Mouse (Mus musculus) hindbrain, embryonic 11.5 days (tissue): ENCODE measurements around the gene Smarca4. TPM values are rescaled to one million over a fixed set of nuclear protein-coding genes. Genes with fewer than 3 reads are reported as not detected.
A peak's percentile ranks its signal among the peaks of the same experiment; 100 is the strongest.

Experiments
- ATAC-seq: fragments of 200-750 bp; cut with Nextera tagmentation; 2 replicates; pipeline ENCODE4 v1.8.0; 2017; ENCODE audit warnings: mild to moderate bottlenecking, moderate TSS enrichment, moderate library complexity; ENCODE audit not compliant: low FRiP score
- DNase-seq: peaks from one replicate; pipeline ENCODE4 v3.0.0-alpha.2; 2015; ENCODE audit warnings: low spot score
- H3K27ac ChIP-seq: fragments of 300-500 bp; sonication (generic); 2 replicates; pipeline ENCODE4 v1.5.1; 2014; ENCODE audit warnings: mild to moderate bottlenecking, low read depth, low read length
- H3K27me3 ChIP-seq: fragments of 300-500 bp; sonication (generic); 2 replicates; pipeline ENCODE4 v1.6.1; 2014; ENCODE audit warnings: mild to moderate bottlenecking, low read length, moderate library complexity, mixed read lengths; ENCODE audit not compliant: control insufficient read depth, insufficient read depth
- H3K36me3 ChIP-seq: fragments of 300-500 bp; sonication (generic); 2 replicates; pipeline ENCODE4 v1.6.1; 2014; ENCODE audit warnings: mild to moderate bottlenecking, low read length, moderate library complexity, mixed read lengths; ENCODE audit not compliant: control insufficient read depth, insufficient read depth
- H3K4me1 ChIP-seq: fragments of 300-500 bp; sonication (generic); replicated peaks from 2 replicates; pipeline ENCODE4 v1.6.1; 2014; ENCODE audit warnings: low read length, mixed read lengths; ENCODE audit not compliant: control insufficient read depth, insufficient read depth
- H3K4me2 ChIP-seq: fragments of 300-500 bp; sonication (generic); replicated peaks from 2 replicates; pipeline ENCODE4 v1.6.1; 2014; ENCODE audit warnings: mild to moderate bottlenecking, low read depth, low read length
- H3K4me3 ChIP-seq: fragments of 300-500 bp; sonication (generic); 2 replicates; pipeline ENCODE4 v1.5.1; 2014; ENCODE audit warnings: low read depth, low read length
- H3K9ac ChIP-seq: fragments of 300-500 bp; sonication (generic); 2 replicates; pipeline ENCODE4 v1.6.1; 2014; ENCODE audit warnings: low read depth, low read length
- H3K9me3 ChIP-seq: fragments of 300-500 bp; sonication (generic); 2 replicates; pipeline ENCODE4 v1.6.1; 2016; ENCODE audit warnings: low read length; ENCODE audit not compliant: control insufficient read depth
- WGBS: fragments of 180-500 bp; shearing (Covaris S2); extraction: QIAGEN DNeasy Blood & Tissue Kit; methylation state at CpG from one replicate; pipeline ENCODE4 v1.1.7; 2014; 5-methylcytosine and 5-hydroxymethylcytosine counted together
- polyA plus RNA-seq: library from polyadenylated mRNA; unstranded; fragments of >200 nt; fragmentation: Nextera tagmentation; extraction: Ambion mirVana; gene quantifications from 2 replicates; pipeline ENCODE4 v1.2.1, GENCODE M21; 2014

The Smarca4 gene
- polyA plus RNA-seq, 1 experiment from 2014 or later: 146 TPM

DNA sequence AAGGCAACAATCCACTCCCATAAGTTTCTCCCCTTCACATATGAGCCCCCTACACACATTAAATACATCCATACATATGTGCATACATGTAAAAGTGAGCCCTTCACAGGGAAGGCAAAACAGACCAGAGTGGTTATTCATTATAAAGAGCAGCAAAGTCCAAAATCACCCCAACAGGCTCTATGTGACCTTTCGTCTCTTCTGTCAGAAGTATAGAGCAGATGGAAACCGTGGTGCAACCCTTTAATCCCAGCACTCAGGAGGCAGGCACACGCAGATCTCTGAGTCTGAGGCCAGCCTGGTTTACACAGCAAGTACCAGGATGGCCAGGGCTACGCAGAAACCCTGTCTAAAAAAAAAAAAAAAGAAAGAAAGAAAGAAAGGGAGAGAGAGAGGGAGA, 90.1 kb downstream of the Smarca4 start:
- no peak for DNase-seq
- no peak overlapping the region for H3K9ac ChIP-seq
- no peaks in the 10 kb centered on the region for H3K9me3 ChIP-seq
- no peak for ATAC-seq
- H3K27me3 ChIP-seq: no peaks in the 10 kb centered on the region
- no peaks in the 10 kb centered on the region for H3K4me1 ChIP-seq
- H3K4me2 ChIP-seq: no peak overlapping the region
- 91% methylated on average over 4 of the region's 4 CpGs for WGBS
- no peak overlapping the region for H3K4me3 ChIP-seq
- peaks cover 21% of the 10 kb centered on the region; the same call in 1 of the 2 replicates for H3K36me3 ChIP-seq
- H3K27ac ChIP-seq: no peak overlapping the region

GRCm38 (mm10) chr9:21706586-21707265, 90.8 kb downstream of the Smarca4 start:
- ATAC-seq: no peak
- peaks cover 21% of the 10 kb centered on the region; the same call in 1 of the 2 replicates for H3K36me3 ChIP-seq
- no peak overlapping the region for H3K4me3 ChIP-seq

DNA sequence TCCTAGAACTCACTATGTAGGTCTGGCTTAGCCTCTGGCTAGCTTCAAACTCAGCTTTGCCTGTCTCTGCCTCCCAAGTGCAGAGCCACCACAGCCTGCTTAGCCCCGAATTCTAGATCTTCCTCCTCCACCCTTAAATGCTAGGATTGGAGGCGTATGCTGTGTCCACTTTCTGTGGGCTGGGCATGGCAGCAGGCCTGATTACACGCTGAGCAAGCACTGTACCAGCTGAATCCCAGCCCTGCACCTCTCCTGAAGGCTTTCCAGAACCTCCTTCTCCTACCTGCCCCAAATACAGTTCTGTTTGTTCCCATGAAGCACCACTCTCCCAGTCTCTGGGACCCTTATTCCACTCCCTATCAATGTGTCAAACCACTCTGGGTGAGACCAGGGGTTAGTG, 93.4 kb downstream of the Smarca4 start:
- Histone ChIP-seq H3K27me3 (no peaks in the 10 kb centered on the region), H3K4me3 (no peak overlapping the region), H3K36me3 (peaks cover 13% of the 10 kb centered on the region; the same call in 1 of the 2 replicates), H3K4me1 (no peaks in the 10 kb centered on the region), H3K9me3 (no peaks in the 10 kb centered on the region), H3K4me2 (no peak overlapping the region), H3K9ac (no peak overlapping the region), H3K27ac (no peak overlapping the region)
- no peak for ATAC-seq
- WGBS: 92% methylated on average over 3 of the region's 3 CpGs
- no peak for DNase-seq

More at GRCm38 (mm10) chr9:21706586-21707265, 90.8 kb downstream of the Smarca4 start:
- H3K9me3 ChIP-seq: no peaks in the 10 kb centered on the region
- no peak for DNase-seq
- H3K4me1 ChIP-seq: no peaks in the 10 kb centered on the region
- H3K27ac ChIP-seq: no peak overlapping the region
- H3K27me3 ChIP-seq: no peaks in the 10 kb centered on the region
- 91% methylated on average over 8 of the region's 8 CpGs for WGBS
- no peak overlapping the region for H3K4me2 ChIP-seq
- H3K9ac ChIP-seq: no peak overlapping the region

DNA sequence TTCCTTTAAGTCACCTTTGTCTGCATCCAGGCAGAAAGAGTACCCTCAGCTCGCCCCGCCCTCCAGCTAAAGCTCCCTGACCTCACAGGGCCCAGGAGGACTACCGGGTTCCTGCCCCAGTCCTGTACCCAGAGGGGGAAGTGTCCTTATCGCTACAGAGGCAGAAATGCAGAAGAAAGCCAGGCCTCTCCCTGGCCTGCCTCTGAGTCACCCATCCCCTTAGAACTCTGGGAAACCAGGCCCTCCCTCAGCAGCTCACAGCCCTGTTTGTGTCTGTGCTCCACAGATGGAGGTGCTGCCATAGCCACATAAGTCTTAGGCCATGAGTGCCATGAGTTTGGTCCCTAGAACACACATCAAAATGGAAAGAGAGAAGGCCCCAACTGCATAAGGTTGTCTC, 99.3 kb downstream of the Smarca4 start:
- Histone ChIP-seq H3K4me2 (no peak overlapping the region), H3K4me3 (no peak overlapping the region), H3K4me1 (no peaks in the 10 kb centered on the region), H3K36me3 (no peaks in the 10 kb centered on the region), H3K27me3 (no peaks in the 10 kb centered on the region), H3K27ac (no peak overlapping the region), H3K9me3 (no peaks in the 10 kb centered on the region), H3K9ac (no peak overlapping the region)
- no peak for DNase-seq
- ATAC-seq: no peak
- WGBS: 53% methylated on average over 4 of the region's 4 CpGs

GRCm38 (mm10) chr9:21717015-21717414, 101.0 kb downstream of the Smarca4 start:
- Histone ChIP-seq H3K27me3 (no peaks in the 10 kb centered on the region), H3K27ac (no peak overlapping the region), H3K4me3 (no peak overlapping the region), H3K9ac (no peak overlapping the region), H3K4me2 (no peak overlapping the region), H3K36me3 (no peaks in the 10 kb centered on the region), H3K4me1 (no peaks in the 10 kb centered on the region), H3K9me3 (no peaks in the 10 kb centered on the region)
- DNase-seq (no peak), ATAC-seq (no peak)
- WGBS: 89% methylated on average over 2 of the region's 2 CpGs

DNA sequence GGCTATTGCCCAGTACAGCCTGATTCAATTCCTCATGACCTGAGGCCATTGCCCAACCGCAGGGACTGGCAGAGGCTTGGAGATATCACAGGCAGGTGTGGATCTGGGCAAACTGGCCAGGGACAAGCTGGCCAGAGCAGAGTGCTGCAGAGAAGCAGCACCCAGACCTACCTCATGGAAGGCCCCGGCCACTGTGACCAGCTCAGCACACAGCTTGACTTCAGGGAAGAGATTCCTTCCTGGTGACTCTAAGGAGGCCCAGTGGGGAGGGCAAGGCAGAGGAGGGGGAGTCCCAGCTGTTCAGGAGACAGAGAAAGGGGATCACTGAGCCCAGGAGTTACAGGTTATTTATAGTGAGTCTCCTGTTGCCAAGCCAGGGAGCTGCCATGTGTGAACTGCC, 105.1 kb downstream of the Smarca4 start:
- no peaks in the 10 kb centered on the region for H3K27me3 ChIP-seq
- WGBS: 78% methylated on average over 2 of the region's 2 CpGs
- ATAC-seq (no peak), DNase-seq (no peak)
- peaks cover 4% of the 10 kb centered on the region for H3K4me1 ChIP-seq
- H3K36me3 ChIP-seq: 0 out of 2 replicates have a peak, but pooled peaks cover 3% of the 10 kb centered on the region
- no peak overlapping the region for H3K4me3 ChIP-seq
- no peaks in the 10 kb centered on the region for H3K9me3 ChIP-seq
- H3K27ac ChIP-seq: no peak overlapping the region
- no peak overlapping the region for H3K4me2 ChIP-seq
- no peak overlapping the region for H3K9ac ChIP-seq

- WGBS: under 1% methylated on average over 47 of the region's 47 CpGs
- peak; percentile 88 for DNase-seq
Observed at GRCm38 (mm10) chr9:21723377-21724146, 107.6 kb downstream of the Smarca4 start, which contains the start of gene Ldlr. Gene Ldlr, plus strand, starts transcription at chr9:21723483.

GRCm38 (mm10) chr9:21724147-21724536, 108.2 kb downstream of the Smarca4 start:
- ATAC-seq (peak; percentile 94), DNase-seq (peak; percentile 95)
- Histone ChIP-seq H3K4me2 (peak overlapping the region; percentile 62), H3K27me3 (no peaks in the 10 kb centered on the region), H3K36me3 (0 out of 2 replicates have a peak, but pooled peaks cover 4% of the 10 kb centered on the region), H3K4me1 (peaks cover 4% of the 10 kb centered on the region), H3K27ac (peak overlapping the region; percentile 77), H3K9ac (peak overlapping the region; percentile 50), H3K9me3 (no peaks in the 10 kb centered on the region), H3K4me3 (peak overlapping the region; percentile 48)
- under 1% methylated on average over 17 of the region's 18 CpGs for WGBS

More at GRCm38 (mm10) chr9:21723377-21724146, 107.6 kb downstream of the Smarca4 start, which contains the start of gene Ldlr:
- Histone ChIP-seq H3K4me3 (peak within 1 kb of the TSS; percentile 48), H3K27me3 (no peaks in the 10 kb centered on the region), H3K4me1 (peaks cover 4% of the 10 kb centered on the region), H3K9me3 (no peaks in the 10 kb centered on the region), H3K27ac (peak within 1 kb of the TSS; percentile 77), H3K36me3 (0 out of 2 replicates have a peak, but pooled peaks cover 3% of the 10 kb centered on the region), H3K4me2 (peak within 1 kb of the TSS; percentile 62), H3K9ac (peak within 1 kb of the TSS; percentile 50)
- peak; percentile 85 for ATAC-seq
